Mouse (Mus musculus) ovary, adult 18-20 months (tissue): ENCODE data around the gene Klhl22.

Source experiments
- DNase-seq: peaks from one replicate; pipeline ENCODE4 v3.0.0; 2022; ENCODE audit warnings: low spot score, mixed read lengths

The Klhl22 gene

GRCm38 (mm10) chr16:17833681-17834399 is 74.4 kb downstream of the Klhl22 start:
- no peak for DNase-seq

GRCm38 (mm10) chr16:17834543-17834942 is 75.1 kb downstream of the Klhl22 start:
- no peak for DNase-seq

- DNase-seq = no peak
Measured at GRCm38 (mm10) chr16:17835481-17835880, 76.1 kb downstream of the Klhl22 start.

- DNase-seq = no peak
Measured at GRCm38 (mm10) chr16:17838051-17838450, 78.6 kb downstream of the Klhl22 start, which contains the start of gene Car15. Gene Car15 (minus strand): TSS chr16:17838364.

GRCm38 (mm10) chr16:17839976-17840375 is 80.6 kb downstream of the Klhl22 start:
- no peak for DNase-seq

- no peak for DNase-seq
Measured at GRCm38 (mm10) chr16:17842437-17842836, 83.0 kb downstream of the Klhl22 start.
